Mouse (Mus musculus): ENCODE data around the gene Sorcs2.
A peak's percentile ranks its signal among the peaks of the same experiment; 100 is the strongest.

Gene Sorcs2

GRCm38 (mm10) chr5:36075172-36076074 lies 322.5 kb downstream of the Sorcs2 start:
- no peak for DNase-seq (ENCODE audit: low spot score in 2 of 2)

GRCm38 (mm10) chr5:36069503-36070360 lies 328.2 kb downstream of the Sorcs2 start:
- DNase-seq (ENCODE audit: low spot score in 2 of 2): peak; percentile 38 to 63

GRCm38 (mm10) chr5:36067651-36068181 lies 330.2 kb downstream of the Sorcs2 start:
- DNase-seq (ENCODE audit: low spot score in 2 of 2): no peak

GRCm38 (mm10) chr5:36057804-36058322 lies 340.1 kb downstream of the Sorcs2 start:
- peak in 1 of 2 experiments; percentile 11 for DNase-seq (ENCODE audit: low spot score in 2 of 2)

- DNase-seq (ENCODE audit: low spot score in 2 of 2): no peak
Observed at GRCm38 (mm10) chr5:36056921-36057320, 341.0 kb downstream of the Sorcs2 start.

- DNase-seq (ENCODE audit: low spot score in 2 of 2): no peak
Observed at GRCm38 (mm10) chr5:36055876-36056275, 342.1 kb downstream of the Sorcs2 start.

GRCm38 (mm10) chr5:36054498-36054897 lies 343.4 kb downstream of the Sorcs2 start:
- DNase-seq (ENCODE audit: low spot score in 2 of 2): no peak

GRCm38 (mm10) chr5:36043154-36043553 lies 354.8 kb downstream of the Sorcs2 start:
- no peak for DNase-seq (ENCODE audit: low spot score in 2 of 2)

GRCm38 (mm10) chr5:36041756-36042155 lies 356.2 kb downstream of the Sorcs2 start:
- DNase-seq (ENCODE audit: low spot score in 2 of 2): no peak

GRCm38 (mm10) chr5:36041236-36041562 lies 356.7 kb downstream of the Sorcs2 start:
- no peak for DNase-seq (ENCODE audit: low spot score in 2 of 2)

- DNase-seq (ENCODE audit: low spot score in 2 of 2): peak in 1 of 2 experiments; percentile 23
Observed at GRCm38 (mm10) chr5:36040398-36041235, 357.3 kb downstream of the Sorcs2 start.

- no peak for DNase-seq (ENCODE audit: low spot score in 2 of 2)
Observed at GRCm38 (mm10) chr5:36039596-36039995, 358.3 kb downstream of the Sorcs2 start.

GRCm38 (mm10) chr5:36033531-36034426 lies 364.2 kb downstream of the Sorcs2 start:
- DNase-seq (ENCODE audit: low spot score in 2 of 2): peak; percentile 51 to 69

- DNase-seq (ENCODE audit: low spot score in 2 of 2): no peak
Observed at GRCm38 (mm10) chr5:36025076-36025475, 372.9 kb downstream of the Sorcs2 start.

- peak in 1 of 2 experiments; percentile 36 for DNase-seq (ENCODE audit: low spot score in 2 of 2)
Observed at GRCm38 (mm10) chr5:36024003-36024685, 373.8 kb downstream of the Sorcs2 start.

GRCm38 (mm10) chr5:36022361-36022760 lies 375.6 kb downstream of the Sorcs2 start:
- no peak for DNase-seq (ENCODE audit: low spot score in 2 of 2)

GRCm38 (mm10) chr5:36021091-36021490 lies 376.8 kb downstream of the Sorcs2 start:
- no peak for DNase-seq (ENCODE audit: low spot score in 2 of 2)

GRCm38 (mm10) chr5:36018366-36018765 lies 379.6 kb downstream of the Sorcs2 start:
- no peak for DNase-seq (ENCODE audit: low spot score in 2 of 2)

GRCm38 (mm10) chr5:36009405-36009804 lies 388.5 kb downstream of the Sorcs2 start:
- DNase-seq (ENCODE audit: low spot score in 2 of 2): no peak

- DNase-seq (ENCODE audit: low spot score in 2 of 2): no peak
Observed at GRCm38 (mm10) chr5:36007649-36008048, 390.3 kb downstream of the Sorcs2 start.
